Mouse (Mus musculus): Measurements from ENCODE around the gene Glo1. TPM values are rescaled to one million over a fixed set of nuclear protein-coding genes. Genes with fewer than 3 reads are reported as not detected.
"Not testable (repeated sequence)": the region's sequence is repeated elsewhere in the genome, so short reads cannot be mapped to it uniquely, and the experiment has no call there.

Gene Glo1
- total RNA-seq (2021) = 100 to 1,000 TPM; 151 TPM
- long read RNA-seq, experiment 1, full-length matches to known transcripts = 406 of 437 reads
- long read RNA-seq, experiment 1, partial matches to known transcripts = 15 of 437 reads
- long read RNA-seq, experiment 1, other reads (novel, unspliced or antisense) = 16 of 437 reads
- long read RNA-seq, experiment 2, full-length matches to known transcripts = 427 of 461 reads
- long read RNA-seq, experiment 2, partial matches to known transcripts = 5 of 461 reads
- long read RNA-seq, experiment 2, other reads (novel, unspliced or antisense) = 29 of 461 reads

- DNase-seq; intact Hi-C loops (cut with DNase I): not testable (repeated sequence)
Observed at GRCm38 (mm10) chr17:30626719-30627118, at the start of gene Glo1. TSS of gene Glo1 (minus strand) at chr17:30626871.

- DNase-seq = no peak
- intact Hi-C loops (cut with DNase I) = no loop called here
Observed at GRCm38 (mm10) chr17:30675021-30675740, 48.5 kb upstream of the Glo1 start.

GRCm38 (mm10) chr17:30673023-30673422, 46.4 kb upstream of the Glo1 start:
- DNase-seq = no peak
- intact Hi-C loops (cut with DNase I) = no loop called here

- DNase-seq = no peak
- intact Hi-C loops (cut with DNase I) = no loop called here
Observed at GRCm38 (mm10) chr17:30672556-30672955, 45.9 kb upstream of the Glo1 start.

- intact Hi-C loops (cut with DNase I) = no loop called here
- no peak for DNase-seq
Observed at GRCm38 (mm10) chr17:30664856-30665255, 38.2 kb upstream of the Glo1 start.

DNA sequence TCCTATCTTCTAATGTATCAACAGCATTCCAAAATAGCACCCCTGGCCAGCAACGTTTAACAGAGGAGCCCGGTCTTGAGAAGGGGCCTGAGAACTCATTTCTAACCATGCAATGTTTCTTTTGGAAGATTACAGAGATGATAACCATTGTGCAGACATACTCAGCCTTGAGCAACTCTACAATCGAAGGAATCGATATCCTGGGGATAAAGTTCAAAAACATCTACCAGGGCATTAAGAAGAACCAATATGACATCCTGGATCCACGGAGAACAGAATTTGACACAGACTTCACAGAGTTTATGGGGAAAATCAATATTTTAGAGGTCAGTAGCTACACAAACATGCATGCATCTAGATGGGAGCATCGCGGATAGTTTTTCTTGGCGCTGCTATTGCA, 36.5 kb upstream of the Glo1 start:
- intact Hi-C loops (cut with DNase I) = no loop called here
- no peak for DNase-seq

- no peak for DNase-seq
- intact Hi-C loops (cut with DNase I) = no loop called here
Observed at GRCm38 (mm10) chr17:30662131-30662530, 35.5 kb upstream of the Glo1 start.

DNA sequence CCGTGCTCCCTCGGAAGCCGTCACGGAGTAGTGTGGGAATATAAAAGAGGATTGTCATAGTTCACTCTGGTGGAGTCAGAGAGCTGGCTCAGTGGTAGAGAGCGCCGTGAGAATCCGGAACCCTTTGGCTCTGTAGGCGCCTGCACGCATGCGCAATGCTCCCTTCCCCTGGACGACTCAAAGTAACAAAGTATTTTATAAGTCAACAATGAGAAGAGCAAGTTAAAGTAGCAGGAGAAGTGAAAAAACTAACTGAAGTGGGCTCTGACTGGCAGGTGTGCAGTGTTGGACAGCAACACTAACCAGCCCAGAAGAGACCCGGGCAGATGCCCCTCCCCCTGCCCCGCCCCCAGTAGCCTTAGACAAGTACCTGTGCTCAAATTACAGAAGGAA, 31.5 kb upstream of the Glo1 start:
- intact Hi-C loops (cut with DNase I) = no loop called here
- DNase-seq = peak in 1 of 2 experiments; percentile 36

- intact Hi-C loops (cut with DNase I) = no loop called here
Observed at GRCm38 (mm10) chr17:30657530-30658151, 31.0 kb upstream of the Glo1 start.

DNA sequence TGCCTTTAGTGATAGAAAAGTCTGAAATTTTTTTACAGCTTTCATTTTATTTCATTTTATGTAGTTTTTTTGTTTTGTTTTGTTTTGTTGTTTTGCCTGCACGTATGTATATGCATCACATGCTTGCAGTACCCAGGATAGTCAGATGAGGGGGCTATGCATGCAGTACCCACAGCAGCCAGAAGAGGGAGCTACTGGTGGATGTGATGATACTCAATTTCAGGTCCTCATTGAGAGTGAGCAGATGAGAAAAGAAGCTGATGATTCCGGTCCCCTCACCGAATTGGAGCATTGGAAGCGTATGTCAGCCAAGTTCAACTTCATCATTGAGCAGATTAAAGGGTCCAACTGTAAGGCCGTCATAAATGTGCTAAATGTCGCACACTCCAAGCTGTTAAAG, 26.3 kb upstream of the Glo1 start:
- intact Hi-C loops (cut with DNase I) = no loop called here
- DNase-seq = no peak

More at GRCm38 (mm10) chr17:30657530-30658151, 31.0 kb upstream of the Glo1 start:
- DNase-seq = no peak

DNA sequence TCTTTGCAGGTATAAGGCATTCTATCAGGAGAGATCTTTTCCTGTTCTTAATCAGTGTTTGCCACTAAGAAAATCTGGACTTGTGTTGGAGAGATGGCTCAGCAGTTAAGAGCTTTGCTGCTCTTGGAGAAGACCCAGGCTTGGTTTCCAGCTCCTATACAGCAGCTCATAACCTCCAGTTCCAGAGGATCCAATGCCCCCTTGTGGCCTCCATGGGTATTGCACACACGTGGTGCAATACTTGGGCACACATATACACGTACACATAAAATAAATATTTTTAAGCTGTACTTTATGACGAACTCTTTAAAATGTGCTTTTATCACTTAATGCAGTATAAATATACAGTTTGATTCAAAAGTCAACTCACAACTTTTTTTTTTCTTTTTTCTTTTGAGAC, 22.1 kb upstream of the Glo1 start:
- intact Hi-C loops (cut with DNase I) = no loop called here
- no peak for DNase-seq

- intact Hi-C loops (cut with DNase I) = no loop called here
- no peak for DNase-seq
Observed at GRCm38 (mm10) chr17:30640896-30641295, 14.2 kb upstream of the Glo1 start.

DNA sequence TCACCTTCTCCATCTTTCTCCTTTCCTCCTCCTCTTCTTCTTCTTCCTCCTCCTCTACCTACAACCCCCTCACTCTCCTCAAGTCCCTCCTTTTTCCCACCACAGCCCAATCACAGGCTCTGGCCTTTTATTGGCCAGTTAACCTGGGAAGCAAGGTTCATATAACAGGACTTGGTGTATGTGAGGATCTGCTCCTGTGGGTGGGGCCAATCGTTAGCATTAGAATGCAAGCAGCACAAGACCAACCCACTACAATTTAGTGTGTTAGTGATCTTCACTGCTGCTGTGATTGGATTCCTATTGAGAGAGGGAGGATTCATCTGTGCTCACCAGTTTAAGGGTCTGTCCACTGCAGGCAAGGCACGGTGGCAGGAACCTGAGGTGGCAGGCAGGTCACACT, 12.3 kb upstream of the Glo1 start:
- intact Hi-C loops (cut with DNase I) = no loop called here
- no peak for DNase-seq

DNA sequence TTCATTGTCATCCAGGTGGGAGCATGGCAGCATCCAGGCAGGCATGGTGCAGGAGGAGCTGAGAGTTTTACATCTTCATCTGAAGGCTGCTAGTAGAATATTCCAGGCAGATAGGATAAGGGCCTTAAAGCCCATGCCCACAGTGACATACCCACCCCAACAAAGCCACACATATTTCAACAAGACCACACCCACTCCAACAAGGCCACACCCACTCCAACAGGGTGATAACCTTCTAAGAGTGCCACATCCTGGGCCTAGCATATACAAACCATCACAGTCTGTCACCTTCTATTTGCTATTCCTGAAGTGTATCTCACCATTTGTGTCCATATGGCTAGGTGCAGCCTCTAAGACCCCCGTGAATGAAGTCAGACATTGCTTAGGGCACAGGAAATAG, 11.0 kb upstream of the Glo1 start:
- DNase-seq = no peak
- intact Hi-C loops (cut with DNase I) = no loop called here

DNA sequence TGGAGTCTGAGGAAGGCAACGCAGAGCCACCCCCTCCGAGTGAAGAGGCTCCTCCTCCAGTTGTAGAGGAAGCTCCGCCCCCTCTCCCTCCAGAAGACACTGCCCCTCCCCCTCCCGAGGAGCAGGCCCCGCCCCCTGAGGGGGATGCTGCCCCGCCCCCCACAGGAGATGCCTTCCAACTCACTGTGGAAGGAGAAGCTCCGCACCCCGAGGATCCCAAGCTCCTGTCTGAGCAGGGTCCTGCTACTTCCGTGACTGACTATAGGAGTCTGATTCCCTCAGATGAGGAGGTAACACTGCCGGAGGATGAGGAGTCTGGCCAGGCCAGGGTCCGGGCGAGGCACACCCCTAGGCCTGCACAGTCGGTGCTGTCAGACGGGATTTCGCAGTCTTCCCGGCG, 8.7 kb upstream of the Glo1 start:
- DNase-seq = no peak
- intact Hi-C loops (cut with DNase I) = no loop called here

DNA sequence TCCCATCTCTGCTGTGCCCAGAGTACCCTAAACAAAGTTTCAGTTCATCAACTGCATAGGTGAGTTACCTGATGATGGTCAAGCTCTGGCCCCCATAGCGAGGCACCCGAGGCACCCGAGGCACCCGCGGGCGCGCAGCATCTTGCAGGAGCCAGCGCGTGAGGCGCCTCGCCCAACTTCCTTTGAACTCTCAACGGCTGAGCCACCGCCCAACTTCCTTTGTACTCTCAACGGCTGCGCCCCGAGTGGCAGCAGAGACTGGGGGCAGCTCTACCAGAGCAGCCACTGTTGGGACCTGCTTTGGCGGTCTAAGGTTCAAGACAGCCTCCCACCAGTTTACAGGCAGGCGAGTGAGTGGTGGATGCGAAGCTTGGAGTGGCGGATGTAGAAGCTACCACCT, 2.5 kb downstream of the Glo1 start, which contains the start of gene Dnah8:
Gene Dnah8 (plus strand): TSS at position 223 of the 400 bp plus-strand sequence.
- intact Hi-C loops (cut with DNase I); DNase-seq: not testable (repeated sequence)

DNA sequence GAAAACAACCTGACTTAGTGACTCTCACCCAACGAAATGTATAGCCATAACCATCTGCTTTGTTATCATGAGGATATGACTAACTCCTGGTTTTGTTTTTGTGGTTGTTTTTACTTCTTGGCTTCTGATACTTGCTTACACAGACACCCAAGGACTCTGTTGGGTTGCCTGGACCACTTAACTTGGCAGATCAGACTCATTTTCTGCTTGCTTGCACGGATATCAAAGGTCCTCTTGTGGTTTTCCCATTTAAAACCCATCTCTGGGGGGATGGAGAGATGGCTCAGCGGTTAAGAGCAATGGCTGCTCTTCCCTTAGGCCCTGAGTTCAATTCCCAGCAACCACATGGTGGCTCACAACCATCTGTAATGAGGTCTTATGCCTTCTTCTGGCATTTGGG, 3.5 kb downstream of the Glo1 start:
- DNase-seq = no peak
- intact Hi-C loops (cut with DNase I) = no loop called here

- intact Hi-C loops (cut with DNase I) = no loop called here
- DNase-seq = no peak
Observed at GRCm38 (mm10) chr17:30621450-30621849, 5.2 kb downstream of the Glo1 start.

- DNase-seq = no peak
- intact Hi-C loops (cut with DNase I) = no loop called here
Observed at GRCm38 (mm10) chr17:30620548-30620947, 6.1 kb downstream of the Glo1 start.

DNA sequence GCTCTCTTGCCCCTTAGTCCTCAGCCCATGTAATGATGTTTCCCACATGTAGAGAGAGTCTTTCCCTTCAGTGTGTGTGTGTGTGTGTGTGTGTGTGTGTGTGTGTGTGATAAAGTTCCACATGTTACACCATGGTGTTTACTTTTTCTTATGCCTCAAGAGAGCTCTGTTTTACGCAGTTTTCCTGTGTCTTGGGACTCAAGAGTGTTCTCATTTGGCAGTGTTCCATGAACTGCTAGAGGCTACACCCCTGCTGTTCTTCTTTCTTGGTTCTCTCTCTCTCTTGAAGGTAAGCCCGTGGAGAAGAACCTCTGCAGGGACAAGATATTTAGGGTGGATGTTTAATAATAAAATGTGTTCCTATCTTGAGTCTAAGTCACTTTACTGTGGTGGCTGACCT, 7.5 kb downstream of the Glo1 start:
- DNase-seq = no peak
- intact Hi-C loops (cut with DNase I) = no loop called here

- intact Hi-C loops (cut with DNase I) = no loop called here
- no peak for DNase-seq
Observed at GRCm38 (mm10) chr17:30618136-30618891, 8.4 kb downstream of the Glo1 start.
